Mouse (Mus musculus) right cerebral cortex, postnatal 36 days (tissue): ENCODE data around the gene Ptx4.

ENCODE experiments used
- DNase-seq, 2 experiments: peaks; one replicate each; pipeline ENCODE4 v3.0.0; 2022; ENCODE audit warnings: low spot score in 2 of 2, mixed read lengths in 1 of 2

The Ptx4 gene

DNA sequence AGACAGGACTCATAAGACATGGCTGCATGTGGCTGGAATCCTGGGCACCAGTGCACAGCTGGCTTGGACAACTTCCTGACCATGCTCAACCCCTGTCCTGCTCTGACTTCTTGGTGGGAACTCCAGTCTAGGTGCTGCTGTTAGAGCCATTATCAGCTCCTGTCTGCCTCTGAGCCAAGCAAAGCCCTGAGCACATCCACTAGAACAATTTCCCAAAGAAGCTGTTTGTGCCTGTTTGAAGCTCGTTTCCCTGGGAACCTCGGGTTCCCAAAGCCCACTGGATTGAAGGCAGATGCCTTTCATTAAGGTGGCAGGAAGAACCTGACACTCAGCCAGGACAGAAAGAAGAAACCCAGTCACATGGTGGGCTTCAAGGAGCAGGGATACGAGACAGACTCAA lies at the start of gene Ptx4:
Gene Ptx4, plus strand, starts transcription at position 355 of the 400 bp plus-strand sequence.
- no peak for DNase-seq

DNA sequence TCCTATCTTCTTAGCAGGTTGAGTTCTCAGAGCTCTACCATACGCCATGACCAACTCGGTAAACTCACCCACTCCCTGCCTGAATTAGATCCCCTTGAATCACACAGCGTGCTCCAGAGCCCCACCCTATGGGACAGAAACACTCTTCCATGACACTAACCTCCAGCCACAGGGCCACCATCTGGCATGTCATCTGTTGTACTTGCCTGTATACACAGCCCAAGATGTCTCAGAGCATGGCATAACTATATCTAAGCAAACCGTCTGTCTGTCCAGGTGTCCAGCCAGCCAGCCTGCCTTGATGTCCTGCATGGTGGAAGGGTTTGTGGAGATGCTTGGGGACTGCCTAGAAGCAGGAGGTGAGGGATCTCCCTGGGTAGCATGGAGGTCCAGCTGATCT lies 43.7 kb upstream of the Ptx4 start:
- no peak for DNase-seq

DNA sequence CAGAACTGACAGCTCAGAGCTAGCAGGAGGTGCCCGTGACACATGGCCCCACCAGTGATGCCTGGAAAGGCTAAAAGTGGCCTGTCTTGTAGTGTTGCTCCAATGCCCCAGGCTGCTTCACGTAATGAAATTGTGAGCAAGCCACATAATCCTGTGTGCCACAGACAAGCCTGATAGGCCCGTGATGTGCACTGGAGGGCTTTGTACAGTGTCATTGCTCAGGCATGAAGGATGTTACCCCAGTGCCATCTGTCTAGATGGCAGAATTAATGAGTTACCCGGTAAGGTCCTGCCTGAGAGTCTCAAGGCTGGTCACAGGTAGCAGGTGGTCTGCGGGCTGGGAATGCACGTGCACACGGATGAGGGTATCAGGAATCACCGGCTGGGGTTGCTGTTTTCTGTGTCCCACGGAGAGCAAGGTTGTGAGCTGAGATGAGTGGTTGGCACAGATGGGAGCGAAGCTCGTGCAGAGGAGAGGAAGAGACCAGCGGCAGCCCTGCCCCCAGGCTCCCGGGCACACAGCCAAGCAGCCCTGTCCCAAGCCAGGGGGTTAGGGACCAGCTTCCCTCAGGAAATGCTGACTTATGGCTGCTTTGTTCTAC lies 42.7 kb upstream of the Ptx4 start:
- DNase-seq, result peak in 1 of 2 experiments; percentile 39

DNA sequence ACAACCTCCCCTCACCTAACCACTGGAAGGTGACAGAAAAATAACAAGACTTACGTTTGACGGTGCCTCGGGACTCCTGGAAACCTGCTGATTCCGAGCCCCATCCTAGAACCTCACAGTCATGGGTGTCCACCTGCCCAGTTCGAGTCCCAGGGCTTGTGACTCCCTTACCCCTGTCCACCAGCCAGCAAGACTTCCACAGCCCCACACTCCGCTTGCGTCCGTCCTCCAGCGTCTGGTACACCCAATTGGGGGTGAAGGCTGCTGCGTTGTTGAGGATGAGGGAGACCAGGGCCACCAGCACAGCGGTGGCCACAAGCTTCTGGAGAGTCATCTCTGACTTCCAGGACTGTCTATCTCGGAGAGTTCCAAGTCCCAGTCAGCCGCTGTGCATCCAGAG lies 40.4 kb upstream of the Ptx4 start:
- no peak for DNase-seq

DNA sequence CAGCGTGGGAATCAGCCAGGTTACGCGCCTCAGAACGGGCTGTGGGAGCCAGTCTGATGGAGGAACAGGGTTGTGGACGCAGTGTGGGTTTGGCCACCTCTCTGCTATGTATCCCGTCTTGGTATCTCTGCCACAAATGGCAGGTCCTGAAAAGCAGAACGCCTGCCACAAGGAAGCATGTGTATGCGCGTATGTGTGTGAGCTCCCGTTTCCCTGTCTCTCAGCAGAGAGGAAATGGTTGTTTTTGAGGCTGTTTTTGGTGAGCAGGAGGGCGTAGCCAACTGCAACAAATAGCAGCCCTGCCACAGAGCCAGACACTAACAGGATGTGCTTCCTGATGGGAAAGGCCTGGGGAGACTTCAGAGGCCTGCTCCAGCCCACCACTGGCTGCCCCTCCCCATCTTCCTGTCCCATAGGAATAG lies 39.6 kb upstream of the Ptx4 start:
- no peak for DNase-seq

DNA sequence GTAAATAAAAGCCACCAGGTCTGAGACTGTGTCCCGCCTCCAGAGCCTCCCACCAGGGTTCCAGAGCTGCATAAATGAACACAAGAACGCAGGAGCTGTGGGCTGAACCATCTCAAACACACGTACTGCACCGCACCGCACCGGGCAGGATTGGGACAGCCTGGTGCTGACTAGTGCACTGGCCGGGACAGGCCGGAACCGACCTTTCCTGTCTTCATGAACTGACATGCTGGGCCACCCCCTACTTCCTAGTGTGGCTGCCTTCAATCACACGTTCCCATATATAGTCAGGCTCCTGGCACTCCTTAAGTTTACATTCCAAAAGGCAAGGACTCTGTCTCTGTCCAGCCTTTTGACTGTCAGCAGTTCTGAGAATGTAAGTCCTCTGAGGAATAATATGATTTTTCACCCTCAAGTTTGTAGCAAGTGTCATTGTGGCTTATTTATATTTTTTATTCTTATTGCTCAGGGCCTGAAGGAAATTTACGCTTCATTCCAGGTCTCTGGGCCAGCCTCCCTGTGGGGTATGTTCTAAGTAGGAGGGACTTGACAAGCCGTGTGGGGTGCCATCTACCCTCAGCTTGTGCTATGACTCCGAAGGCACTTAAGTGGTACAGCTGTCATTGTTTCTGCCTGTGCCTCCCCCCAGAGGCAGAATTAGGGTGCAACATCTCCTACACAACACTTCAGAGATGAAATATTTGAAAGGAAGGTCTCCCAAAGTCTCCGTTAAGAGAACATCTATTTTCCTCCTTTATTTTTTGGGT lies 38.3 kb upstream of the Ptx4 start:
- DNase-seq, result no peak

DNA sequence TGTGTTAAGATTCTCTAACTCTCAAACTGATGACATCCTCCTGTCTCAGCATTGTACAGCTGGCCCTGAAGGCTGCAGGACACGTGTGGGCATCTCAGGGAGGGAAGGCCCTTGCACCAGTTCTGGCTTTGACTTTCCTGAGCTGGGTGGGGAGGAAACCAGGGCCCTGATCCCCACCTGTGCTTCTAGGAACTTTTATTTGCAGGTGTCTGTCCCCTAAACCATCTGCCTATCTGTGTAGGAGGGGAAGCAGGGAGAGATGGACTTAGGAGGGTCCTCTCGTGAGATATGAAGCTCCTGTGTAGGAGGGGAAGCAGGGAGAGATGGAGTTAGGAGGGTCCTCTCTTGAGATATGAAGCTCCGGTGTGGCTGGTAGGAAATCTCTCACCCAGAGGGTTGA lies 37.7 kb upstream of the Ptx4 start:
- no peak for DNase-seq

DNA sequence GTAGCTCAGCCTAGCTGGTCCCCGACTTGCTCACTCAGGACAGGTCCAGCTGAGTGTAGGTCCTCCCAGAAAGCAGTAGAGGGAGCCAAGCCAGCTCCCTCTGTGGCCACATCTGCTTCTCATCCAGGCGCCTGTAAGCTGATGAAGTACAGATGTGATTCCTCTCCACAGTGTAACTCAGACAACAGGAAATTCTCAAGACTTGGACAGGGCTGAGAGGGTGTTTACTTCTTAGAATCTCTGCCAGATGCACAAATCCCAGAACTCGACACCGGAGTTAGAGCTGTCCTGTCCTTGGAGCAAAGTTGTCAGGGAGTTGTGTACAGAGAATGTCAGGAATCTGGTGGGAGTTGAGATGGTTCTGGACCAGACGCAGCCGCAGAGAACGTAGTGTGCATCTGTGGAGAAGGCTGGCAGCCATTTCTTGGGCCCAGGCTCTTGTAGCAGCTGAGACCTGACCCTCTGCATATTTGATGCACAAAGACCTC lies 37.1 kb upstream of the Ptx4 start, which contains the start of gene Tmem204:
Gene Tmem204, minus strand, starts transcription at position 148 of the 488 bp plus-strand sequence.
- no peak for DNase-seq

DNA sequence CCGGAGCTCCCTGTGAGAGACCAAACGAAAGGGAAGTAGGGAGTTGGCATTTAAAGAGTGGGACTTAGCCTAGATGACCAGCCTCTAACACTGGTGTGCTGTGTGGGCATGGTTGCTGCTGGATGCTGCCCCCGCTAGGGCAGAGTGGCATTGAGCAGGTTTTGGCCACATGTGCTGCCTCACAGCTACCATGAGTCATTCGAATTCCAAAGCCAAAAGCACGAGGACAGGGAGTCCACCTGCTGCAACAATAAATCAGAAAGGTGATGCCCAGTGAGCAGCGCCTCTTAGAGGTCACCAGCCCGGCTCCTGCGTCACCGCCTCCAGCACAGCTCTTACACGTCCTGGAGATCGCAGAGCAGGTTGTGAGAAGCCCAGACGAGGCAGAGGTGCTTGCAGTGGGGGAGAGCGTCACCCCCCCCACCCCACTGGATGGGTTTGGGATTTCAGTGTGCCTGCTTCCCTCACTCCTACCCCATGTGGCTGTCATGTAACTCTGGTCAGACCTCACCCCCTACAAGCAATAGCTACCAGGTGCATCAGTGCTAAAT lies 35.6 kb upstream of the Ptx4 start:
- DNase-seq, result no peak

DNA sequence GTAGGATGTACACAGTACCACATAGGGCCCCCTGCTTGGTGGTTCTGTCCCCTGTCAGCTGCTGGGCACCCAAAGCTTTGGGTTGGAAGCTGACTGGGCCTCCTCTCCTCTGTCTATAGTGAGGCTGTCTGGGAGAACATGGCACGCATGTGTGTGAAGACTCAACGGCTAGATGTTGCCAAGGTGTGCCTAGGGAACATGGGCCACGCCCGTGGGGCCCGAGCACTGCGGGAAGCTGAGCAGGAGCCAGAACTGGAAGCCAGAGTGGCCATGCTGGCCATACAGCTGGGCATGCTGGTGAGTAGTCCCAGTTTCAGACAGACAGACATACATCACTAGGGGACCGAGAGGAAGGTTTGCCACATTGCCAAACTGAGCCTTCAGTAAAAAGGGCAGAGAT lies 33.8 kb upstream of the Ptx4 start:
- no peak for DNase-seq

DNA sequence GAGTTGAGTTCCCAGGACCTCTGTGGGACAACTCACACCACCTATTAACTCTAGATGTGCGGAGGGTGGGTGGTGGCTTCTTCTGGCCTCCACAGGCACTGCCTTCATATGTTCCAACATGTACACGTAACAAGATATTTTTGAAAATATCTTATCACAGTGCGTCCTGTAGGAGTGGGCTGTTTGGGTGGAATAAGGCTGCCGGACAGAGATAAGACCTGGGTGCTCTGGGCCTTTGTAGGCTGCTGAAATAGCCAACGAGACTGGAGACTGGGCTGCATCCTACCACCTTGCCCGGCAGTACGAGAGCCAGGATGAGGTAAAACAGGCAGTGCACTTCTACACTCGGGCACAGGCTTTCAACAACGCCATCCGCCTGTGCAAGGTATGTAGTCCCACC lies 31.4 kb upstream of the Ptx4 start:
- no peak for DNase-seq

DNA sequence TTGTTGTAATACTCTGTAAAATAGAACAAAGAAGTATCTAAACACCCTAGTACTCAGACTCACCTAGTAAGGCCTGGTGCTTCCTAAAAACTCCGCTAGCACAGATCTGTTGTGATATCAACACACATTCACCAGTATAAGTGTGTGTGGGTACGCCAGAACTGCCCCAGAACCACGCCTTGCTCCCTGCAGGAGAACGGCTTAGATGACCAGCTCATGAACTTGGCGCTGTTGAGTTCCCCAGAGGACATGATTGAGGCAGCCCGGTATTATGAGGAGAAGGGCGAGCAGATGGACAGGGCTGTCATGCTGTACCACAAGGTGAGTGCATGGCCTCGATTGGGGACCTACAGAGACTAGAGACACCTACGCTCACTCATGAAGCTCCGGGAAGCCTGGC lies 30.1 kb upstream of the Ptx4 start:
- DNase-seq, result no peak

DNA sequence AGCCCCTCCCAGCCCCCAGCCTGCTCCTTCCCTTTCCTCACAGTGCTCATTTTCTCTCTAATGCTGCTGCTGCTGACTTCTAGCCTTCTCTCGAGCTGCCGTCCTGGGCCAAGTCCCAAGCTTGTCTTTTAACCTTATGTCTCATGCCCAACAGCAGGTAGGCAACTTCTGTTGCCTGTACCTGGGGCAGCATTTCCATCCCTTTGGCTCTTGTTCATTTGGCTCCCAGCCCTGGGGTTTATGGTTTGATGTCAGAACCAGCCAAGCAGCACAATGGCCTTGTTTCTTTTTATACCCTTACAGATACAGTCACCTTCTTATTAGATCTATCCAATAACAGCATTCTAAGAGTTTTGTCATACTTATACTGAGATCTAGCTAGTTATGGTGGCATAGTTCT lies 24.3 kb upstream of the Ptx4 start:
- no peak for DNase-seq

DNA sequence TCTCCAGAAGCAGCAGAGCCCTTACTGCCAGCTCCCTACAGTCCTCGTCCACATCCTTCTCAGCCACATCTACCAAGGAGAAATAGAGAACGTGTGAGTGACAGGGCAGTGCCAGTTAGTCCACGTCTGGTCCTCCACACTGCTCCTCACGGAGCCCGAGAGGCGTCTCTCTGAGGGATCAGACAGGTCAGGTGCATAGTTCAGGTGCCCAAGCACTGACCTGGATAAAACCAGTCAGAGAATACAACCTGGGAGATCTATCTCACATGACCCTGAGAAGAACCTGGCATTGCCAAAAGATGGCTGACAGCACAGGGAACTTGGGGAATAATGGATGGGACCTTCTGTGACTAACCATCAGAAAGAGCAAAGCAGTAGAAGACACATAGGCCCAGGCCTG lies 20.5 kb upstream of the Ptx4 start:
- no peak for DNase-seq

DNA sequence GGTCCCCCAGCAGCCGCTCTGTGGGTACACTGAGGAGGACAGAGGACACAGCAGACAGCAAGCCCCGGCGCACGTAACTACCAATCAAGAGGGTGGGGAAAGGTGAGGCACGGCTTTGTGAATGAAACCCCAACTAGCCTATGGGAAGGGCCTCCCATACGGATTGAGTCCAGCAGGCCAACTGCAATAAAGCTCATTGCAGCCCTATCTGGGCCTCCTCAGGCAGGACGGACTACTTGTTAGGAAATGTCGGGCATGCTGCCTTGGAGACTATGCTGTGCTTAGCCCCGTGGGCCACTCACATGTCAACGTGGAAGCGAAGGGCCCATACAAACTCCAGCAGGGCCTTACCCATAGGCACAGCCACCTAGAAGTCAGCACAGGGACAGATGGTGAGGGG lies 19.2 kb upstream of the Ptx4 start:
- DNase-seq, result no peak

DNA sequence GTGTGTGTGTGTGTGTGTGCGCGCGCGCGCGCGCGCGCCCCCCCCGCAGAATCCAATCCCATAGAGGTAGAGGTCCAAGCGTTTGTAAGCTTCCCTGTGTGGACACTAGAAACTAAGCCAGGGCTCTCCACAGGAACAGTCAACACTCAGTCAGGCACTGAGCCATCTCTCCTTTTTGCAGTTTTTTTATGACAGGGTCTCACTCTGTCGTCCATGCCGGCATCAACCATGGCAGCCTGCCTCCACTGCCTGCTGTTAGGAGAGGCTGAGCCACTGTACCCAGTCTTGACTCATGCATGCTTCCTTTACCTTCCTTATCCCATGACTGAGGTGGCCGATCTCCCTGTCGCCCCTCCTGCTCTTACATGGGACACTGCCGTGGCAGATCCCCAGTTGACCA lies 12.8 kb upstream of the Ptx4 start:
- no peak for DNase-seq

DNA sequence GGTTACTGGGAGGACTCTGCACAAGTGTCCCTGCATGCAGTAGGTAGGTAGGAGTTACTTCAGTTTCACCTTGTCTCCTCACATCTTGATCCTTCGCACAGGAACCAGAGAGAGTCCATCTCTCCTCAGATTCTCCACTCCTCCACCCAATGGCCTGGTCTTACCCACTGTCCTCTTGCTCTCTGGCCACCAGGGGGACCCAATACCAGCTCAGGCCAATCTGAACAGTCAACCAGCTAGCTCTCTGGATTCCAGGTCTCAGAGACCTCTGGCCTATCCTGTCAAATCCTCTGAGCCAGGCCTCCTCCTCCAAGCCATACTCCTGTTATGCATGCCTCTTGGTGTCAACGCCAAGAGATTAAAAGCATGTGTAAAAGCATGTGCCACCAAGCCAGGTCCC lies 11.0 kb upstream of the Ptx4 start:
- DNase-seq, result no peak

DNA sequence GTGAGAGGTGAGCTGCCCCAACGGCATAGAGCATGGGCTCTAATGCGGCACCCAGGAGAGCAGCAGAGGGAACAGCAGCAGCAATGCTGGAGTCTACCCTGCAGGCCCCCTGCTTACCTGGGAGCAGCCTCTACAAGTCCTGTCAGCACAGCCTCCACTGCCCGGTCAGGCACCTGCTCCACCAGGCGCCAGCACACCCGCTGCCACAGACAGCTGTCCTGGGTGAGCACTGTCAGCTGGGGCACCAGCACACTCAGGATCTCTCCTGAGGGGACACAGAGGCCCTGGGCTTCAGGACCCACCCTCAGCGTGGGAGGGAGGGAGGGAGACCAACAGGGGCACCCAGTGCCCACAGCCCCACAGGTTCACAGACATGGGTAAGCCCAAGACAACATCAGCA lies 10.0 kb upstream of the Ptx4 start:
- DNase-seq, result no peak

DNA sequence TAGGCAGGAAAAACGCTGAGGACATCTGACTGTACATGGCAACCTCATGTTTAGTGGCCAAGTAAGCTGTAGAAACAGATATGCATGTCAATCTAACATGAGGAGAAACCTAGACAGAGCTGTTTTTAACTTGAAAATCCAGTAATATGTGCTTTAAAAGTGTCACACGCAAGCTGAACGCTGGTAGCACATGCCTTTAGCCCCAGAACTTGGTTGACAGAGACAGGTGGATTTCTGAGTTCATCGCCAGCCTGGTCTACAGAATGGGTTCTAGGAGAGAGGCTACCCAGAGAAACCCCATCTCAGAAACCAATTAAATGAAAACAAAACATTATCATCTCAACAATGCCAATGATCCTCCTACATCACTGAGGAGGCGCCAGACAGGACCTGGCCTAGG lies 9.3 kb upstream of the Ptx4 start:
- DNase-seq, result no peak

DNA sequence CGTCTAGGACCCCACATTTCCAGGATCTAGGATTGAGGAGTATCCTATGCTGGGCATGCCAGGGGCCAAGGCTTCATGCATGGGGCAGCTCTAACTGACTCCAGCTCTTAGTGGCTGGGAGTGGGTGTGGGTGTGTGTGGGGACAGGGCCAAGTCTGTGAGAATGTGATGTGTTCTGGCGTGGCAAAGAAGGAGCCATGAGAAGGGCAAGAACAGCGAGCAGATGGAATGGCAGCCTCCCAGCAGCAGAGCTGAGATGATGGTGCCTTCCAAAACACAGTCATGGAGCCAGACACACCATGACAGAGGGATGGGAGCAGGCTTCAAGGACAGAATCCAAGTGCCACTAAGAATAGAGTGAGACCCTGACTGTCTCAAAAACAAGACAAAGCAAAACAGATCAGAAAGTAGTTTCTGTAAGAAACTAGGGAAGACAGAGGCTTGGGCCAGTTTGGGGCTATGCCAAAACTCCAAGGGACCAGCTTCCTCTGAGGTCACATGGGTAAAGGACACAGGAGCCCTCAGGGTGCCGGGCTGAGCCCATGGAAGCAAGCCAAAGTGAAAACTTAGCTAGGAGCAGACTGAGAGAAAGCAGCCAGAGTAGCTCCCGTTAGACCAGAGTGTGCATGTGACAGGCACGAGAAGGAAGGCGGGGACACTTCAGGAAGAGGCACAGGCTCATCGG lies 8.7 kb upstream of the Ptx4 start:
- peak; percentile 28 to 38 for DNase-seq

DNA sequence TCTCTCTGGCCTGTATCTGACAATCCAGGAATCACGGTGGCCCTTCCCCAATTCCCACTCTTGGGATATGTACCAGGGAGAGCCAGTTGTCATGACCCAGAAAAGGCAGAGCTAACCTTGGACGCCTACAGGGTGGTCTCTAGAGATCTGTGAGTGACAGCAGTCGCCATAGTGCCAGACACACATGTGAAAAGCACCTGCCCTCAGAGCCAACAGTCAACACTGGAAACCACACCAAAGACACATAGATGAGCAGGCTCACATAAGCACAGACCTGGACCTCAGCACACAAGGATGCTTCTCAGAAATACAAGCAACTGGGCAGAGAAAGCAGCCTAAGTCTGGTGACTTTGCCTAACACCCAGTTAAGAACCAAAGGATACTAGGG lies 8.1 kb upstream of the Ptx4 start:
- no peak for DNase-seq

DNA sequence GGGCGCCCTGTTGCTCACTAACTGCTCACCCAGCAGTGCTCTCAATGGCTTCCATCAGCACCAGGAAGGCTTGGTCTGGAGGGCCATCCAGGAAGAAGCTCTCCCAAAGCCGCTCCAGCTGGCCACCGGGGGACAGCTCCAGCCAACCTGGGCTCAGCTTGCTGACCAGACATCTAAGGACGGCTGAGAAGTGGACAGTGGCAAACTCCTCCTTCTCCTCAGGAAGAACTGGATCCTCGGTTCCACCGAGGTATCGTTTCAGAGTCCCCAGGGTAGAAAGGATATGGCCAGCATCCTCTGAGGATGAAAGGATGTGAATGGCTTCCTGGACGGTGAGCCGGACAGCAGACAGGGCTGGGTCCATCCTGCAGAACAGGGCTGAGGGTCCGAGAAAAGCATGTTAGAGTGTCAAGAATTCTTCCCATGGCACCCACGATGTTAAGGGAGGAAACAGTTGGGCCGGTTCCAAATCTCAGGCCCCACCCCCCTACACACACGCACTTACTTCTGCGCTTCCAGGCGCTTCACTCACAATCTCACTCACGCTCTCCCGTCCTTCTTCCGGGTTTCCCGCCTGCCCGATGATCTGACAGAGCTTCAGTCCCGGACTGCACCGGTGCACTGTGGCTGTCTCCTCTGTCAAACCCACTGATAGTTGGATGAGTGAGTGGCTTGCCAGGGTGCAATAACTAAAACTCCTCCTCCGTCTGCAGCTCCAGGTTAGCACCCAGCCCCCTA lies 5.5 kb upstream of the Ptx4 start:
- no peak for DNase-seq
